Mouse (Mus musculus) heart, embryonic 15.5 days (tissue): ENCODE results near the gene Ccdc181. TPM values are rescaled to one million over a fixed set of nuclear protein-coding genes. Genes with fewer than 3 reads are reported as not detected.

Experiments used
- ATAC-seq: fragments of 200-750 bp; cut with Nextera tagmentation; replicated peaks from 2 replicates; pipeline ENCODE4 v1.8.0; 2017; ENCODE audit warnings: low read depth, moderate TSS enrichment; ENCODE audit not compliant: insufficient number of reproducible peaks, insufficient read depth, low FRiP score
- H3K27ac ChIP-seq: fragments of 300-500 bp; sonication (generic); 2 replicates; pipeline ENCODE4 v1.5.1; 2015; ENCODE audit warnings: mild to moderate bottlenecking, inconsistent platforms
- H3K27me3 ChIP-seq: fragments of 300-500 bp; sonication (generic); 2 replicates; pipeline ENCODE4 v1.6.1; 2015; ENCODE audit warnings: inconsistent platforms
- H3K36me3 ChIP-seq: fragments of 300-500 bp; sonication (generic); 2 replicates; pipeline ENCODE4 v1.6.1; 2015; ENCODE audit warnings: mild to moderate bottlenecking, inconsistent platforms
- H3K4me1 ChIP-seq: fragments of 300-500 bp; sonication (generic); replicated peaks from 2 replicates; pipeline ENCODE4 v1.6.1; 2015; ENCODE audit warnings: inconsistent platforms
- H3K4me2 ChIP-seq: fragments of 300-500 bp; sonication (generic); 2 replicates; pipeline ENCODE4 v1.6.1; 2015; ENCODE audit warnings: inconsistent platforms, mild to moderate bottlenecking, moderate library complexity
- H3K4me3 ChIP-seq: fragments of 300-500 bp; sonication (generic); 2 replicates; pipeline ENCODE4 v1.5.1; 2015; ENCODE audit warnings: mild to moderate bottlenecking, inconsistent platforms
- H3K9ac ChIP-seq: fragments of 300-500 bp; sonication (generic); 2 replicates; pipeline ENCODE4 v1.6.1; 2015; ENCODE audit warnings: mild to moderate bottlenecking, inconsistent platforms
- H3K9me3 ChIP-seq: fragments of 300-500 bp; sonication (generic); replicated peaks from 2 replicates; pipeline ENCODE4 v1.6.1; 2016; ENCODE audit warnings: inconsistent platforms
- WGBS: fragments of 180-500 bp; shearing (Covaris S2); methylation state at CpG from one replicate; pipeline ENCODE4 v1.1.7; 2015; ENCODE audit warnings: mixed read lengths; 5-methylcytosine and 5-hydroxymethylcytosine counted together
- polyA plus RNA-seq: library from polyadenylated mRNA; unstranded; fragments of >200 nt; fragmentation: Nextera tagmentation; extraction: Ambion mirVana; gene quantifications from 2 replicates; pipeline ENCODE4 v1.2.1, GENCODE M21; 2015

Gene Ccdc181
- polyA plus RNA-seq, 1 experiment from 2014 or later = 10.4 TPM

GRCm38 (mm10) chr1:164287406-164287805, 12.0 kb downstream of the Ccdc181 start:
- Histone ChIP-seq H3K9ac (no peak overlapping the region), H3K27ac (no peak overlapping the region), H3K27me3 (no peaks in the 10 kb centered on the region), H3K4me3 (no peak overlapping the region), H3K4me1 (no peaks in the 10 kb centered on the region), H3K4me2 (no peak overlapping the region), H3K9me3 (no peaks in the 10 kb centered on the region), H3K36me3 (peaks cover 20% of the 10 kb centered on the region)
- 50% methylated on average over 15 of the region's 15 CpGs for WGBS
- ATAC-seq = no peak

GRCm38 (mm10) chr1:164292040-164292439, 16.7 kb downstream of the Ccdc181 start:
- Histone ChIP-seq H3K27me3 (no peaks in the 10 kb centered on the region), H3K9me3 (no peaks in the 10 kb centered on the region), H3K9ac (no peak overlapping the region), H3K4me2 (no peak overlapping the region), H3K36me3 (peaks cover 42% of the 10 kb centered on the region), H3K4me1 (no peaks in the 10 kb centered on the region), H3K27ac (no peak overlapping the region), H3K4me3 (no peak overlapping the region)
- WGBS = 86% methylated on average over 5 of the region's 5 CpGs
- ATAC-seq = no peak

GRCm38 (mm10) chr1:164294071-164294470, 18.7 kb downstream of the Ccdc181 start:
- Histone ChIP-seq H3K9ac (no peak overlapping the region), H3K4me2 (no peak overlapping the region), H3K4me1 (no peaks in the 10 kb centered on the region), H3K27ac (no peak overlapping the region), H3K9me3 (no peaks in the 10 kb centered on the region), H3K27me3 (no peaks in the 10 kb centered on the region), H3K36me3 (peaks cover 60% of the 10 kb centered on the region), H3K4me3 (no peak overlapping the region)
- 80% methylated on average over 6 of the region's 6 CpGs for WGBS
- no peak for ATAC-seq

GRCm38 (mm10) chr1:164296473-164296872, 21.1 kb downstream of the Ccdc181 start:
- H3K36me3 ChIP-seq = peaks cover 62% of the 10 kb centered on the region

GRCm38 (mm10) chr1:164301949-164302348, 26.6 kb downstream of the Ccdc181 start:
- H3K9ac ChIP-seq = no peak overlapping the region
- no peak overlapping the region for H3K4me2 ChIP-seq
- WGBS = 82% methylated on average over 4 of the region's 4 CpGs
- H3K36me3 ChIP-seq = peaks cover 54% of the 10 kb centered on the region
- ATAC-seq = no peak
- H3K9me3 ChIP-seq = no peaks in the 10 kb centered on the region
- peaks cover 4% of the 10 kb centered on the region for H3K4me1 ChIP-seq
- no peak overlapping the region for H3K27ac ChIP-seq
- H3K4me3 ChIP-seq = no peak overlapping the region
- H3K27me3 ChIP-seq = no peaks in the 10 kb centered on the region

More at GRCm38 (mm10) chr1:164296473-164296872, 21.1 kb downstream of the Ccdc181 start:
- no peaks in the 10 kb centered on the region for H3K9me3 ChIP-seq
- no peaks in the 10 kb centered on the region for H3K27me3 ChIP-seq
- no peaks in the 10 kb centered on the region for H3K4me1 ChIP-seq
- H3K4me3 ChIP-seq = no peak overlapping the region
- H3K4me2 ChIP-seq = no peak overlapping the region
- WGBS = 92% methylated on average over 4 of the region's 5 CpGs
- ATAC-seq = no peak
- no peak overlapping the region for H3K27ac ChIP-seq
- H3K9ac ChIP-seq = no peak overlapping the region

GRCm38 (mm10) chr1:164303821-164304220, 28.4 kb downstream of the Ccdc181 start, which contains the start of gene Nme7:
TSS of gene Nme7 (plus strand) at chr1:164304121.
- no peak for ATAC-seq
- H3K4me1 ChIP-seq = peaks cover 10% of the 10 kb centered on the region
- H3K4me2 ChIP-seq = no peak within 1 kb of the TSS
- H3K4me3 ChIP-seq = no peak within 1 kb of the TSS
- H3K36me3 ChIP-seq = peaks cover 38% of the 10 kb centered on the region
- H3K27me3 ChIP-seq = no peaks in the 10 kb centered on the region
- no peak within 1 kb of the TSS for H3K9ac ChIP-seq
- H3K27ac ChIP-seq = no peak within 1 kb of the TSS
- H3K9me3 ChIP-seq = no peaks in the 10 kb centered on the region
- 90% methylated on average over 5 of the region's 5 CpGs for WGBS

- Histone ChIP-seq H3K4me1 (peaks cover 10% of the 10 kb centered on the region), H3K9me3 (no peaks in the 10 kb centered on the region), H3K27ac (peak within 1 kb of the TSS; percentile 74), H3K4me2 (peak within 1 kb of the TSS; percentile 80), H3K36me3 (peaks cover 8% of the 10 kb centered on the region), H3K27me3 (no peaks in the 10 kb centered on the region), H3K4me3 (peak within 1 kb of the TSS; percentile 88), H3K9ac (peak within 1 kb of the TSS; percentile 81)
- WGBS = under 1% methylated on average over 35 of the region's 35 CpGs
- peak; percentile 99 for ATAC-seq
These were observed 31.9 kb downstream of the Ccdc181 start, which contains the start of gene Blzf1 for GRCm38 (mm10) chr1:164307124-164307751. TSS of gene Blzf1 (minus strand) at chr1:164307489.

- H3K4me2 ChIP-seq = peak overlapping the region; percentile 80
- H3K9ac ChIP-seq = peak overlapping the region; percentile 53; the same call in 1 of the 2 replicates
- 9% methylated on average over 10 of the region's 10 CpGs for WGBS
- H3K4me3 ChIP-seq = peak overlapping the region; percentile 88
- no peak for ATAC-seq
- H3K27me3 ChIP-seq = no peaks in the 10 kb centered on the region
- H3K9me3 ChIP-seq = no peaks in the 10 kb centered on the region
- H3K27ac ChIP-seq = no peak overlapping the region
- peaks cover 10% of the 10 kb centered on the region for H3K4me1 ChIP-seq
- peaks cover 3% of the 10 kb centered on the region; the same call in 1 of the 2 replicates for H3K36me3 ChIP-seq
These were observed 32.5 kb downstream of the Ccdc181 start for GRCm38 (mm10) chr1:164307922-164308321.

GRCm38 (mm10) chr1:164314085-164314484, 38.7 kb downstream of the Ccdc181 start:
- no peaks in the 10 kb centered on the region for H3K27me3 ChIP-seq
- H3K9me3 ChIP-seq = no peaks in the 10 kb centered on the region
- H3K9ac ChIP-seq = no peak overlapping the region
- 91% methylated on average over 5 of the region's 5 CpGs for WGBS
- ATAC-seq = no peak
- no peak overlapping the region for H3K4me2 ChIP-seq
- no peak overlapping the region for H3K4me3 ChIP-seq
- no peak overlapping the region for H3K27ac ChIP-seq
- H3K4me1 ChIP-seq = peaks cover 11% of the 10 kb centered on the region
- peaks cover 6% of the 10 kb centered on the region for H3K36me3 ChIP-seq

- no peaks in the 10 kb centered on the region for H3K27me3 ChIP-seq
- 77% methylated on average over 8 of the region's 8 CpGs for WGBS
These were observed 39.9 kb downstream of the Ccdc181 start for GRCm38 (mm10) chr1:164315266-164315665.

GRCm38 (mm10) chr1:164316697-164317096, 41.3 kb downstream of the Ccdc181 start:
- no peak overlapping the region for H3K9ac ChIP-seq
- H3K27ac ChIP-seq = no peak overlapping the region
- H3K4me3 ChIP-seq = no peak overlapping the region
- peaks cover 6% of the 10 kb centered on the region for H3K36me3 ChIP-seq
- H3K9me3 ChIP-seq = no peaks in the 10 kb centered on the region
- ATAC-seq = no peak
- peaks cover 30% of the 10 kb centered on the region for H3K4me1 ChIP-seq
- no peak overlapping the region for H3K4me2 ChIP-seq
- WGBS = 22% methylated on average over 3 of the region's 3 CpGs
- H3K27me3 ChIP-seq = no peaks in the 10 kb centered on the region

More at GRCm38 (mm10) chr1:164315266-164315665, 39.9 kb downstream of the Ccdc181 start:
- Histone ChIP-seq H3K4me1 (peaks cover 18% of the 10 kb centered on the region), H3K4me2 (no peak overlapping the region), H3K9ac (no peak overlapping the region), H3K27ac (no peak overlapping the region), H3K4me3 (no peak overlapping the region), H3K36me3 (peaks cover 6% of the 10 kb centered on the region), H3K9me3 (no peaks in the 10 kb centered on the region)
- no peak for ATAC-seq

- H3K9me3 ChIP-seq = no peaks in the 10 kb centered on the region
- H3K4me2 ChIP-seq = no peak overlapping the region
- H3K36me3 ChIP-seq = peaks cover 6% of the 10 kb centered on the region
- WGBS = 49% methylated on average over 9 of the region's 9 CpGs
- no peaks in the 10 kb centered on the region for H3K27me3 ChIP-seq
- H3K9ac ChIP-seq = no peak overlapping the region
- H3K4me3 ChIP-seq = no peak overlapping the region
- H3K4me1 ChIP-seq = peaks cover 32% of the 10 kb centered on the region
- H3K27ac ChIP-seq = no peak overlapping the region
- no peak for ATAC-seq
These were observed 41.9 kb downstream of the Ccdc181 start for GRCm38 (mm10) chr1:164317261-164317660.
